Mouse (Mus musculus) forebrain, embryonic 11.5 days (tissue): ENCODE measurements at regions not wholly inside any gene's neighbourhood (a gene's known extent, or its start where the extent isn't known, plus 50 kb on each side); places are given as distances from the start of the nearest gene placed in this dataset.
A peak's percentile ranks its signal among the peaks of the same experiment; 100 is the strongest.

Experiments
- ATAC-seq: fragments of 200-750 bp; cut with Nextera tagmentation; replicated peaks from 2 replicates; pipeline ENCODE4 v1.8.0; 2017; ENCODE audit warnings: moderate TSS enrichment; ENCODE audit not compliant: low FRiP score
- DNase-seq: peaks from one replicate; pipeline ENCODE4 v3.0.0-alpha.2; 2017; ENCODE audit warnings: low spot score
- H3K27ac ChIP-seq: fragments of 300-500 bp; sonication (generic); 2 replicates; pipeline ENCODE4 v1.5.1; 2014; ENCODE audit warnings: low read depth, low read length
- H3K27me3 ChIP-seq: fragments of 300-500 bp; sonication (generic); 2 replicates; pipeline ENCODE4 v1.6.1; 2014; ENCODE audit warnings: mild to moderate bottlenecking, low read length, mixed read lengths; ENCODE audit not compliant: control insufficient read depth, insufficient read depth
- H3K36me3 ChIP-seq: fragments of 300-500 bp; sonication (generic); 2 replicates; pipeline ENCODE4 v1.6.1; 2014; ENCODE audit warnings: mild to moderate bottlenecking, low read length, moderate library complexity, mixed read lengths; ENCODE audit not compliant: control insufficient read depth, insufficient read depth
- H3K4me1 ChIP-seq: fragments of 300-500 bp; sonication (generic); replicated peaks from 2 replicates; pipeline ENCODE4 v1.6.1; 2014; ENCODE audit warnings: low read length, mixed read lengths; ENCODE audit not compliant: control insufficient read depth, insufficient read depth
- H3K4me2 ChIP-seq: fragments of 300-500 bp; sonication (generic); 2 replicates; pipeline ENCODE4 v1.6.1; 2014; ENCODE audit warnings: low read depth, mild to moderate bottlenecking, low read length, moderate library complexity, mixed read lengths; ENCODE audit not compliant: severe bottlenecking
- H3K4me3 ChIP-seq: fragments of 300-500 bp; sonication (generic); 2 replicates; pipeline ENCODE4 v1.5.1; 2014; ENCODE audit warnings: low read depth, low read length
- H3K9ac ChIP-seq: fragments of 300-500 bp; sonication (generic); 2 replicates; pipeline ENCODE4 v1.6.1; 2014; ENCODE audit warnings: low read length
- H3K9me3 ChIP-seq: fragments of 300-500 bp; sonication (generic); 2 replicates; pipeline ENCODE4 v1.6.1; 2016; ENCODE audit warnings: low read length, mixed read lengths; ENCODE audit not compliant: control insufficient read depth
- WGBS: fragments of 180-500 bp; shearing (Covaris S2); extraction: QIAGEN DNeasy Blood & Tissue Kit; methylation state at CpG from one replicate; pipeline ENCODE4 v1.1.7; 2014; 5-methylcytosine and 5-hydroxymethylcytosine counted together

DNA sequence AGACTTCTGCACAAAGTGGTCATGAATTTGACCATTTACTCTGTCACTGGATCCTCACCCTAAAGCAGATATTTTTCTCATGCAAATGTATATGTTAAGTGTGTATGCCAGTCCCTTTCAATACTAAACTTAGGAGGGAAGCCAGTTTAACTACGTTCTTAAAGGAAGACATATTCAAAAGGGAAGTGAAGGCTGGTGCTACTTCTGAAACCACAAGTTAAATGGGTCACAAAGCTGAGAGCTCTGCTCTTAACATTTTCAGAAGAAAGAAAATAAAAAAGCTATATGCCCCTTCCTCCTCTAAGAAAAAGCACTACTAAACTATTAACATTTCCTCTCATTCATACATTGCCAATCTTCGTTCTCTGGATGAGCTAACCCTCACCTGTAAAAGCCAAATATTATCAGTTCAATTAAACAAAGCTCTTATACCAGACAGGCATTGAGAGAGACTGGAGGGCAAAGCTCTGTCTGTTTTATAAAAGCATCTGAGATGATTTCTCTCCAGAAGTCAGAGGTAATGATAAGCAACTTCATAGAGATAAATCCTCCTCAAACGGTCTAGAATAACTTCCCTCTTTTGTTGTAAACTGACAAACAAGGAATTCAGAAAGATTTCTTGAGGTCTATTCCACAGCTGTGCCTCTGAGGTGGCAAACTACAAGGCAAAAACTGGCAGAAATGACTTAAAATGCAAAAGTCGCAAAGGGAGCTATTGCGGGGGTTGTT is 82.7 kb upstream of the Klf6 start:
- no peak overlapping the region for H3K4me3 ChIP-seq
- H3K9ac ChIP-seq, result no peak overlapping the region
- WGBS, result 73% methylated on average over 5 of the region's 5 CpGs
- no peaks in the 10 kb centered on the region for H3K4me1 ChIP-seq
- H3K4me2 ChIP-seq, result no peak overlapping the region
- no peak for ATAC-seq
- H3K27ac ChIP-seq, result no peak overlapping the region
- H3K27me3 ChIP-seq, result no peaks in the 10 kb centered on the region
- H3K36me3 ChIP-seq, result no peaks in the 10 kb centered on the region
- DNase-seq, result no peak
- H3K9me3 ChIP-seq, result no peaks in the 10 kb centered on the region

DNA sequence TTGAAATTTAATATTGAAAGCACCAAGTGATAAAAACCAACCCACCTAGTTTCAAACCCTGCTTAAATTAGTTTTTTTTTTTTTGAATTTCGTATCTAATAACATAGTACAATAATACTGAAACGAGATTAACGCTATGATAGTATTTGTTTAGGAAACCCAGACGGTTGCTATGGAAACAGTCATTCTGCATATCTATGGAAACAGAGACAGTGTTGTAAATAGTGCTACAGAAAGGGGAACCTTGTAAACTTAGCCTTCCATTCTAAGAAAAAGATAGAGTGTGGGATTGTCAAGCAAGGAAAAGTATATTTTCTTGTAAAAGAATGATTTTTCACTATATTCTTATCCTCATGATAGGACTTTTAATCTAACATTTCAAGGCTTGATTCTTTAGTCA is 81.9 kb upstream of the Klf6 start:
- no peaks in the 10 kb centered on the region for H3K4me1 ChIP-seq
- H3K27ac ChIP-seq, result no peak overlapping the region
- H3K9me3 ChIP-seq, result no peaks in the 10 kb centered on the region
- H3K4me3 ChIP-seq, result no peak overlapping the region
- no peak for DNase-seq
- H3K9ac ChIP-seq, result no peak overlapping the region
- 51% methylated on average over 4 of the region's 4 CpGs for WGBS
- H3K27me3 ChIP-seq, result no peaks in the 10 kb centered on the region
- H3K4me2 ChIP-seq, result no peak overlapping the region
- H3K36me3 ChIP-seq, result no peaks in the 10 kb centered on the region
- ATAC-seq, result no peak

DNA sequence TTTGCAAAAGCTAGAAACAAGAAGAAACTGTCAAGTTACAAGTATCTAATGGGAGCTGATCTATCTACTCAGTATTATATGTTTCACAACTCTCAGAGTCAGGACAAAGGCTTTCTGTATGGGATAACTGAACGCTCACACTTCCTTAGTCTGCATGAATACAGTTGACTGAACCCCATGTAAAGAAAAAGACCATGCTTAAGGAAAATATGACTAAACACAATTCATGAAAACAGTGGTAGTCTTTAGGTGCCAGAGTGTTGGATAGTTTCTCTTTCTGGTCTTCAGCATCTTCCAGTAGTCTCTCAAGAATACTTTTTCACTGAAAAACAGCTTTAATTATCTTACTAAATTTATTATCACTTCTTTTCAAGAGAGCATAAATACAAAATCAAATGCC is 78.7 kb upstream of the Klf6 start:
- Histone ChIP-seq H3K4me1 (no peaks in the 10 kb centered on the region), H3K27me3 (no peaks in the 10 kb centered on the region), H3K9me3 (no peaks in the 10 kb centered on the region), H3K27ac (no peak overlapping the region), H3K4me2 (no peak overlapping the region), H3K9ac (no peak overlapping the region), H3K36me3 (no peaks in the 10 kb centered on the region), H3K4me3 (no peak overlapping the region)
- ATAC-seq (no peak), DNase-seq (no peak)
- 93% methylated on average over 1 of the region's 1 CpGs for WGBS

DNA sequence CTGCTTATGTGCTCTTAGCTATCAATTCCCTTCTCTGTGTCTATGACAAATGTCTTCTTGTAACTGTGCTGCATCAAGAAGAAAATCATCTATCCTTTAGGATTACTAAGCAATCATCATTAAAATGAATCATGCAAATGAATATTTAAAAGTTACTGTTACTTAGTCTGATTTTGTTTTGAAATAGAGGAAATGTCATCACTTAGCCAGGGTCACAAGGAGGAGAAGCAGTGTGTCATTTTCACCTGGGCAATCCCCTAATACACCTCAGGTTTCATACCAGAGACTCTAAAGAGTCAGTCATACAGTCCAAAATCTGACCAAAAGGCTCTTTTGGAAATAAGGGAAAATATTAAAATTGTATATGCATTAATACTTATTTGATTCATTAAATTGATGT is 74.2 kb upstream of the Klf6 start:
- DNase-seq, result no peak
- Histone ChIP-seq H3K9me3 (no peaks in the 10 kb centered on the region), H3K4me2 (no peak overlapping the region), H3K4me3 (no peak overlapping the region), H3K9ac (no peak overlapping the region), H3K27me3 (no peaks in the 10 kb centered on the region), H3K27ac (no peak overlapping the region), H3K36me3 (no peaks in the 10 kb centered on the region), H3K4me1 (no peaks in the 10 kb centered on the region)
- no peak for ATAC-seq

DNA sequence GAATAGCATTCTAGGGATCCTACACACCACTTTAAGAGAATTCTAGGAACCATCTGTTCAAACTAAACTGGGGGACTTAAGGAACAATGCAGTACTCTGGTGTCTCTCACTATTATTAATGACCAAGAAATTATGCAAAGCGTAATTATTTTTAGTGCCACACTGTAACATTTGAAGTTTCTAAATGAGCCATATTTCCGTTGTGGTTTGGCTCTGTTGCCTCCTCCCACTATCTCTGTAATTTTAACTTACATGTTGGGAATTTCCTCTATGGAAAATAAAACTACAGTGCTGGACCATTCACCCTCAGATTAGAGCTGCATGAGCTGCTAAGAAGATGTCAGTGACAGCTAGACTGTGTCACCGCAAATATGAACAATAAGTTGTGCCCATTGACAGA is 72.0 kb upstream of the Klf6 start:
- H3K27ac ChIP-seq, result no peak overlapping the region
- H3K36me3 ChIP-seq, result no peaks in the 10 kb centered on the region
- ATAC-seq (no peak), DNase-seq (no peak)
- 92% methylated on average over 3 of the region's 3 CpGs for WGBS
- H3K4me3 ChIP-seq, result no peak overlapping the region
- H3K9me3 ChIP-seq, result no peaks in the 10 kb centered on the region
- H3K4me2 ChIP-seq, result no peak overlapping the region
- H3K27me3 ChIP-seq, result no peaks in the 10 kb centered on the region
- no peaks in the 10 kb centered on the region for H3K4me1 ChIP-seq
- no peak overlapping the region for H3K9ac ChIP-seq

DNA sequence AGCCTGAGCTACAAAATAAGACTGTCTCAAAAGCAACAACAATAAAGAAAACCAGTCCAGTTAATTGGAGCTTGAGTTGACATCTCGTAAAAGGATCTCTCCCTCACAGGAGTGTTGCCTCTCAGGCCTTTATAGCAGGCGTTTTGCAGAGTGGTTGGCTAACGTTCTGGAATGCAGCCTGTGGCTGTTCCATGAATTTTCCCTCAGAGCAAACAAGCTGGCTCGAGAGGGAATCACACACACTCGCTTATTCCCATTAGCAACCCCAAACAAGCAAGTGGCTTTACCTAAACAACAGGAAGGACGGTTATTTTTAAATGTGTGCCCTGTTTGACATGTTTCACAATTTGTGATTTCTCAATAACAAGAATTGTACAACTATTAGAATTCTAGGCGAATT is 59.2 kb upstream of the Klf6 start:
- Histone ChIP-seq H3K27me3 (no peaks in the 10 kb centered on the region), H3K27ac (no peak overlapping the region), H3K4me1 (peaks cover 2% of the 10 kb centered on the region; the same call in 1 of the 2 replicates), H3K4me2 (no peak overlapping the region), H3K4me3 (no peak overlapping the region), H3K9ac (no peak overlapping the region), H3K9me3 (no peaks in the 10 kb centered on the region), H3K36me3 (no peaks in the 10 kb centered on the region)
- ATAC-seq (no peak), DNase-seq (no peak)
- 54% methylated on average over 7 of the region's 7 CpGs for WGBS

DNA sequence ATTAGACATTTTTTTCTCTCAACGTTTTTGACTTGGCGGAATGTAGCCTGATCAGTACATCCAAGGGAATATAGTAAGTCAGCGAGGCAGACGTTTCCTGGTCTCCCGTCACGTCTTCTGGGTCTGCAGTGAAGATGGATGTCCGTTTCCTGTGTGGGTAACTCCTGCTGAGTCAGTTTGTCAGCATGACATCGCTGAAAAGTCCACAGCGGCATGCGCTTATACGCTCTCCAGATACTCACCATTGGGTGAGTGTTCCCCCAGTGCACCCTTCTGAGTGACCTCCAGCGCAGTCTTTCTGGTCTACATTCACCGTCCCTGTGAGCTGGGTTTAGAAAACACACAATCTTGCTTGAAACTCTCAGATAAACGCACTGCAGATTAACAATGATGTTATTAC is 58.5 kb upstream of the Klf6 start:
- no peak overlapping the region for H3K9ac ChIP-seq
- H3K27ac ChIP-seq, result no peak overlapping the region
- WGBS, result 72% methylated on average over 14 of the region's 14 CpGs
- no peak overlapping the region for H3K4me2 ChIP-seq
- H3K36me3 ChIP-seq, result no peaks in the 10 kb centered on the region
- ATAC-seq, result no peak
- peaks cover 2% of the 10 kb centered on the region; the same call in 1 of the 2 replicates for H3K4me1 ChIP-seq
- no peak overlapping the region for H3K4me3 ChIP-seq
- no peaks in the 10 kb centered on the region for H3K9me3 ChIP-seq
- no peak for DNase-seq
- H3K27me3 ChIP-seq, result no peaks in the 10 kb centered on the region

DNA sequence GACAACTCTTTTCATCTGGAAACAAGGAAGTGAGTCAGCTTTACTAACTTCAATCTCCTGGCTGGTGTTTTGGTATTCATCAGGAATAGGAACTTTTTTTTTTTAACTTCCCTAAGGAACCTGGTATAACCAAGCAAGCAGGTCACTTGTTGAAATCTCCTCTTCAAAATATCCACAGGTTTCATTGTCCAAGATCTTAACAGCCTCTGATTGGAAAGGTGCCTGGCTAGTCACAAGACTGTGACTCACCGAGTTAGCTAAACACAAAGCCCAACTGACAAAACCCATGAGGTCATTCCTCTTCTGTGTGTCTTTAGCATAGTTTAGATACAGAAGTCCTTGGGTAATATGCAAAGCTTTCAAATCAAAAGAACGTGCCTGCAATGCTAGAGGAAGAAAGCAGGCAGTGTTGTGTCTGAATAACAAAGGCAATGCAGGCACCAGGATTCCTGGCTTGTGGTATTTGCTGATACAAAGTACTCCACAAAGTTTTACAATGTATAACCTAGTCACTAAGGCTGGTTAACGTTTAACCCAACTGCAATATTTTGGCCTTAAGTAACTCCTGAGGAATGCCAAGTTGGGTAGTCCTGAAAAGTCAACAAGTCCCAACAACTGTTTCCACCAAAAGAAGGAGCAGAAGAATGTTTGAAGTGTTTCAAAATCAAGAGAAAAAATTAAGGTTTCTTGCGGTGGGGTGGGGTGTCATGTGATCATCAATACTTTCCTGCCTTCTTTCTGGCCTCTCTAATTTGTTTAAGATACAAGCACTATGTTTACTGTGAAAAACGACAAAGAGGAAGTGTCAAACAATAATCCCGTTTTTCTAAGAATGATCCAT is 57.5 kb upstream of the Klf6 start:
- Histone ChIP-seq H3K9me3 (no peaks in the 10 kb centered on the region), H3K36me3 (no peaks in the 10 kb centered on the region), H3K4me1 (peaks cover 2% of the 10 kb centered on the region; the same call in 1 of the 2 replicates), H3K4me2 (no peak overlapping the region), H3K4me3 (no peak overlapping the region), H3K27me3 (no peaks in the 10 kb centered on the region), H3K9ac (no peak overlapping the region), H3K27ac (no peak overlapping the region)
- ATAC-seq (peak; percentile 64), DNase-seq (no peak)
- WGBS, result 16% methylated on average over 6 of the region's 6 CpGs
